Mouse (Mus musculus) midbrain, postnatal 0 days (tissue): Measurements from ENCODE around the gene Ubap2. TPM values are rescaled to one million over a fixed set of nuclear protein-coding genes. Genes with fewer than 3 reads are reported as not detected.

Experiments
- ATAC-seq: fragments of 200-750 bp; cut with Nextera tagmentation; 2 replicates; pipeline ENCODE4 v1.8.0; 2017; ENCODE audit warnings: moderate number of reproducible peaks, mild to moderate bottlenecking, moderate TSS enrichment, moderate library complexity; ENCODE audit not compliant: low FRiP score
- DNase-seq: peaks from one replicate; pipeline ENCODE4 v3.0.0-alpha.2; 2015; ENCODE audit warnings: low spot score
- H3K27ac ChIP-seq: fragments of 300-500 bp; sonication (generic); 2 replicates; pipeline ENCODE4 v1.5.1; 2014; ENCODE audit warnings: low read depth, mild to moderate bottlenecking, low read length, mixed read lengths
- H3K27me3 ChIP-seq: fragments of 300-500 bp; sonication (generic); 2 replicates; pipeline ENCODE4 v1.6.1; 2014; ENCODE audit warnings: low read length, control low read depth, mixed read lengths; ENCODE audit not compliant: insufficient read depth
- H3K36me3 ChIP-seq: fragments of 300-500 bp; sonication (generic); 2 replicates; pipeline ENCODE4 v1.6.1; 2014; ENCODE audit warnings: low read length, control low read depth, mixed read lengths; ENCODE audit not compliant: insufficient read depth
- H3K4me1 ChIP-seq: fragments of 300-500 bp; sonication (generic); 2 replicates; pipeline ENCODE4 v1.6.1; 2014; ENCODE audit warnings: mild to moderate bottlenecking, control low read depth, antibody characterized with exemption, low read length, mixed read lengths; ENCODE audit not compliant: insufficient read depth
- H3K4me2 ChIP-seq: fragments of 300-500 bp; sonication (generic); 2 replicates; pipeline ENCODE4 v1.6.1; 2014; ENCODE audit warnings: low read depth, mild to moderate bottlenecking, low read length, mixed read lengths; ENCODE audit not compliant: poor library complexity, severe bottlenecking
- H3K4me3 ChIP-seq: fragments of 300-500 bp; sonication (generic); 2 replicates; pipeline ENCODE4 v1.5.1; 2014; ENCODE audit warnings: low read depth, mild to moderate bottlenecking, low read length, moderate library complexity
- H3K9ac ChIP-seq: fragments of 300-500 bp; sonication (generic); replicated peaks from 2 replicates; pipeline ENCODE4 v1.6.1; 2014; ENCODE audit warnings: mild to moderate bottlenecking, low read length, moderate library complexity, mixed read lengths; ENCODE audit not compliant: poor library complexity, severe bottlenecking
- H3K9me3 ChIP-seq: fragments of 300-500 bp; sonication (generic); 2 replicates; pipeline ENCODE4 v1.6.1; 2016; ENCODE audit warnings: low read length, control low read depth
- CTCF ChIP-seq: IDR thresholded peaks from 2 replicates; pipeline ENCODE4 v1.5.1; 2016; ENCODE audit warnings: antibody characterized with exemption, mild to moderate bottlenecking
- WGBS: fragments of 180-500 bp; shearing (Covaris S2); extraction: QIAGEN DNeasy Blood & Tissue Kit; methylation state at CpG from one replicate; pipeline ENCODE4 v1.1.7; 2014; 5-methylcytosine and 5-hydroxymethylcytosine counted together
- polyA plus RNA-seq: library from polyadenylated mRNA; unstranded; fragments of >200 nt; fragmentation: Nextera tagmentation; extraction: Ambion mirVana; gene quantifications from 2 replicates; pipeline ENCODE4 v1.2.1, GENCODE M21; 2015
- total RNA-seq: library from RNA; depleted of rRNA; stranded (reverse); fragments of >200 nt; gene quantifications from 2 replicates; pipeline ENCODE4 v1.2.3, GENCODE M21; 2014

Ubap2 gene
- total and polyA plus RNA-seq, 2 experiments from 2014 or later: 36.1 to 38.5 TPM

DNA sequence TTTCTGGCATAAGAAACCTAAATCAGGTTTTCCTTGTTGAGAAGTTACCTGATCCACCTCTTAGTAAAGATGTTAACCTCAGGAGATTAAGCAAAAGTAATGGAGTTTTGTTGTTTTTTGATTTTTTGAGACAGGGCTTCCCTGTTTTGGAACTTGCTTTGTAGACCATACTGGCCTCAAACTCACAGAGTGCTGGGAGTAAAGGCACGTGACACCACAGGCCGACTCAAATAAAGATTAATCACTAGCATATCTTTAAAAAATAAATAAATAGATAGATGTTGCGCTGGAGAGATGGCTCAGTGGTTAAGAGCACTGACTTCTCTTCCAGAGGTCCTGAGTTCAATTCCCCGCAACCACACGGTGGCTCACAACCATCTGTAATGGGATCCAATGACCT lies 983 bp upstream of the Ubap2 start:
- H3K9me3 ChIP-seq: no peaks in the 10 kb centered on the region
- no peak overlapping the region for H3K27ac ChIP-seq
- H3K4me3 ChIP-seq: peak overlapping the region; percentile 67
- ATAC-seq (no peak), DNase-seq (no peak)
- H3K27me3 ChIP-seq: no peaks in the 10 kb centered on the region
- no peak for TF ChIP-seq CTCF
- H3K4me1 ChIP-seq: peaks cover 11% of the 10 kb centered on the region; the same call in 1 of the 2 replicates
- WGBS: 78% methylated on average over 5 of the region's 5 CpGs
- H3K9ac ChIP-seq: peak overlapping the region; percentile 86
- peak overlapping the region; percentile 88 for H3K4me2 ChIP-seq
- no peaks in the 10 kb centered on the region for H3K36me3 ChIP-seq

DNA sequence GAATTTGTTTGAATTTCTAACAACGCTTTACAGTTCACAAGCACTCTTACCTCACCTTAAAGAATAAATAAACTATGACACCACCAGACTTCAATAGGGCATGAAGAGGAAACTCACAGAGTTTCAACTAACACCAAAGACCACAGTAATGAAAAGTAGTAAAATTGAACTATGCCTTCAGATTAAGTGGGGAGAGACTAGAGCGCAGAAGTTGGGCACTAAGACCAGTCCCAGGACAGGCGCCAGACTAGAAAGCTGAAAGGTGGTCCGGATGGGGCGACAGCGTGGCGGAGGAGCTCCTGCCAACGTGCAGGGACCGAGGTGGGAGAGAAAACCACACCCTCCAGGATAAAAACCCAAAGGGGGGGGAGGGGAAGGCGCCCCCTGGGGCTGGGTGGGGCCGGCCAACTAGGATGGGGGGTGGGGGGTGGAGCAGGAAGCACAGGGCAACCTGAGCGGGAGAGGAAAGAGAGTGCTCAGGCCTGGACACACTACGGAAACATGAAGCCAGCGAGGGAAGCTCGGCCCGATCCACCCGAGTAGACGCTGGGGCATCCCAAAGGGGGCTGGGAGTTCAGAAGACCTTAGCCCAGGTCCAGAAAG lies 466 bp downstream of the Ubap2 start:
- peak; percentile 48 for ATAC-seq
- under 1% methylated on average over 18 of the region's 18 CpGs for WGBS
- peak overlapping the region; percentile 86 for H3K9ac ChIP-seq
- peak overlapping the region; percentile 90 for H3K27ac ChIP-seq
- H3K4me3 ChIP-seq: peak overlapping the region; percentile 67
- no peak for TF ChIP-seq CTCF
- no peaks in the 10 kb centered on the region for H3K27me3 ChIP-seq
- peaks cover 11% of the 10 kb centered on the region; the same call in 1 of the 2 replicates for H3K4me1 ChIP-seq
- H3K9me3 ChIP-seq: no peaks in the 10 kb centered on the region
- peak; percentile 8 for DNase-seq
- 0 out of 2 replicates have a peak, but pooled peaks cover 3% of the 10 kb centered on the region for H3K36me3 ChIP-seq
- peak overlapping the region; percentile 88 for H3K4me2 ChIP-seq

DNA sequence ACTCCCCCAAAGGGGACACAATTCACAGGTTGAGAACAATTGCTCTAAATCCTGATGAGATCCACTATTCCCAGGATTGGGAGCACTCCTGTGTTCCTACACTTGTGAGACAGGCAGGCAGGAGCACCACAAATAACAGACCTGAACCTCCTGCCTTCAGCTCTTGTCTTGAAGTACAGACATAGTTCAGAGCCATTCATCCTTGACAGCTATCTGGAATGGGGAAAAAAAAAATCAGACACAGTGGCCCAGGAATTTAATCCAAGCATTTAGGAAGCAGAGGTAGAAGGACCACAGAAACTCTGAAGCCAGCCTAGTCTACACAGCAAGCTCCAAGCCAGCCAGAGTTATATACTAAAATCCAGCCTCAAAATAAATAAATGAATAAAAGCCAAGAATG lies 6.8 kb downstream of the Ubap2 start:
- ATAC-seq (no peak), DNase-seq (no peak)
- Histone ChIP-seq H3K9me3 (no peaks in the 10 kb centered on the region), H3K36me3 (peaks cover 6% of the 10 kb centered on the region; the same call in 1 of the 2 replicates), H3K4me3 (no peak overlapping the region), H3K9ac (no peak overlapping the region), H3K4me1 (0 out of 2 replicates have a peak, but pooled peaks cover 3% of the 10 kb centered on the region), H3K4me2 (no peak overlapping the region), H3K27ac (no peak overlapping the region), H3K27me3 (no peaks in the 10 kb centered on the region)
- TF ChIP-seq CTCF: no peak

DNA sequence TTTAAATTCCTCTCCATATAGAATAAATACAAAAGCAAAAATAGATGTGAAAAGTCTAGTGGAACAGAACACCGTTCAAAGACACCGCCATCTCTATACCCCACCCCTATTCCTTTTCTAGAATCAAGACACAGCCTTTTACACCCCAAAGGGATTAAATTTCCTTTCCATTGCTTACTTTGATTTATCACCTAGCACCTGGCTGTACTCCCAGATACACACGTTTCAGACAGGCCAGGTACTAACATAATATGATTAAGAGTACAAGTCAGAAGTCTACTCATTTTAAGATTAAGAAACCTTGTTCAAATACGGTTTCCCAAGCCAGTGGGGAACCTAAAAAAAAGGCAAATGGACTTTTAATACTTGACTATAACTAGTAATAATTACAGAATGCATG lies 8.6 kb downstream of the Ubap2 start:
- DNase-seq (no peak), ATAC-seq (no peak)
- no peak for TF ChIP-seq CTCF
- Histone ChIP-seq H3K4me3 (no peak overlapping the region), H3K4me2 (no peak overlapping the region), H3K9ac (no peak overlapping the region), H3K4me1 (no peaks in the 10 kb centered on the region), H3K36me3 (peaks cover 6% of the 10 kb centered on the region; the same call in 1 of the 2 replicates), H3K9me3 (no peaks in the 10 kb centered on the region), H3K27ac (no peak overlapping the region), H3K27me3 (no peaks in the 10 kb centered on the region)
- 72% methylated on average over 4 of the region's 4 CpGs for WGBS

DNA sequence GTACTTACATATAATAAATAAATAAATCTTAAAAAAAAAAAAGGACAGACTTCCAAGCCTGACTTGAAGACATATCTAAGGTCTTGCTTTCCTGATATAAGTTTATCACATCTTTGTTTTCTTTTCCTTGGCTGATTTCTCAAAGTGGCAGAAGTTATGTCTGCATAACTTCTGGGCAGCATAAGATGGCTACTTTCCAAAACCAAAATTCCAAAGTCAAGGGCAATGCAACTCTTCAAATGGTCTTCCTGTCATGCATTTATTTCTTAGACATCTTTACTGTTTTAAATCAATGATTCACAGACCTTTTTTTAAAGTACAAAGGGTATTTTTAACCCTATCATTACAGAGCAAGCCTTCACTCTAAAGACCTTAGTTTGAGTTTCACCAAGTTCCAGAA lies 14.3 kb downstream of the Ubap2 start:
- Histone ChIP-seq H3K4me3 (no peak overlapping the region), H3K4me1 (no peaks in the 10 kb centered on the region), H3K36me3 (no peaks in the 10 kb centered on the region), H3K27me3 (no peaks in the 10 kb centered on the region), H3K9ac (no peak overlapping the region), H3K27ac (no peak overlapping the region), H3K9me3 (no peaks in the 10 kb centered on the region), H3K4me2 (no peak overlapping the region)
- no peak for TF ChIP-seq CTCF
- DNase-seq (no peak), ATAC-seq (no peak)

DNA sequence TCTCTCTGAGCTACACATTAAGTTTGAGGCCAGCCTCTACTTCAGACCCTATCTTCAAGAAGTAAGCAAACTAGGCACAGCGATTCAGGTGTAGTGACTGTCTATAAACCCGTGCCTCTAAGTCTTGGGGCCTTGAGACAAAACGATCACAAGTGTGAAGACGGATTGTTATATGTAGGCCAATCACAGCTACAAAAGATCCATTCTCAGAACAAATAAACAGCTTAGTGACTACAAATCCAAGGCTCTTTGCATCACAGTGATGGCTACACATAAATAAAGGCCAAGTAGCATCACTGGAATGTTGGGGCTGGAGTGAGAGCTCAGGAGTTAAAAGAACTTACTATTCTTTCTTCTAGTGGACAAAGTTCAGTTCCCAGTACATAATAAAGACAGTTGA lies 15.9 kb downstream of the Ubap2 start:
- Histone ChIP-seq H3K27ac (no peak overlapping the region), H3K4me2 (no peak overlapping the region), H3K36me3 (no peaks in the 10 kb centered on the region), H3K9me3 (no peaks in the 10 kb centered on the region), H3K4me3 (no peak overlapping the region), H3K4me1 (no peaks in the 10 kb centered on the region), H3K9ac (no peak overlapping the region), H3K27me3 (no peaks in the 10 kb centered on the region)
- DNase-seq: no peak
- ATAC-seq: no peak
- 89% methylated on average over 4 of the region's 4 CpGs for WGBS
- no peak for TF ChIP-seq CTCF
